In genomic region chr3:147252812-147253211, GRCm38 (mm10) we compare ENCODE assay signal across 19 mouse cellular contexts.
DNase-seq lines count a peak whose midpoint lies in the region; ATAC-seq lines count a peak whose summit lies in the region.
"Had no signal": no experiment of that assay in that cellular context is flagged by ENCODE, and none has a peak within 500 bp of the region (broad histone marks: within the 10 kb centered on the region; RNA-seq: fewer than 3 reads in every experiment).

No protein-coding gene starts in this region.

- ATAC-seq in hindbrain, embryonic 13.5 days (ENCODE audit: low FRiP score), result peak; percentile 31; the same call in 1 of the 2 replicates
- no peak for ATAC-seq in hindbrain, embryonic 11.5 days (ENCODE audit: low FRiP score)
- ATAC-seq in forebrain, embryonic 12.5 days (ENCODE audit: low FRiP score), result no peak
- peak; percentile 36; the same call in 1 of the 2 replicates for ATAC-seq in neural tube, embryonic 13.5 days (ENCODE audit: low read depth)
- ATAC-seq in monocyte, adult 5-6 weeks (replicated peaks; ENCODE audit: insufficient number of reproducible peaks, low FRiP score, low TSS enrichment, poor library complexity, severe bottlenecking), result no peak
- ATAC-seq: inflammation-experienced regulatory T-cells, adult 6 months had no signal

- no peak overlapping the region for H3K9ac ChIP-seq in hindbrain, embryonic 13.5 days
- H3K9ac ChIP-seq in hindbrain, embryonic 11.5 days (ENCODE audit: low read depth, low read length), result no peak overlapping the region
- H3K9ac ChIP-seq in forebrain, embryonic 12.5 days, result no peak overlapping the region
- no peak overlapping the region for H3K9ac ChIP-seq in neural tube, embryonic 13.5 days
- H3K9ac ChIP-seq: embryonic facial prominence, embryonic 13.5 days had no signal

- H3K4me2 ChIP-seq in hindbrain, embryonic 13.5 days, result no peak overlapping the region
- no peak overlapping the region for H3K4me2 ChIP-seq in hindbrain, embryonic 11.5 days (replicated peaks; ENCODE audit: low read depth, low read length)
- H3K4me2 ChIP-seq in forebrain, embryonic 12.5 days, result no peak overlapping the region
- no peak overlapping the region for H3K4me2 ChIP-seq in neural tube, embryonic 13.5 days
- H3K4me2 ChIP-seq: embryonic facial prominence, embryonic 13.5 days; midbrain, embryonic 11.5 days had no signal

- 63% methylated on average over 6 of the region's 6 CpGs for WGBS in hindbrain, embryonic 13.5 days
- 82% methylated on average over 6 of the region's 6 CpGs for WGBS in hindbrain, embryonic 11.5 days
- 74% methylated on average over 6 of the region's 6 CpGs for WGBS in forebrain, embryonic 12.5 days
- 42% methylated on average over 6 of the region's 6 CpGs for WGBS in neural tube, embryonic 13.5 days

- H3K36me3 ChIP-seq in hindbrain, embryonic 13.5 days, result no peaks in the 10 kb centered on the region
- no peaks in the 10 kb centered on the region for H3K36me3 ChIP-seq in hindbrain, embryonic 11.5 days (ENCODE audit: control insufficient read depth, insufficient read depth, low read length)
- H3K36me3 ChIP-seq in forebrain, embryonic 12.5 days (replicated peaks), result no peaks in the 10 kb centered on the region
- H3K36me3 ChIP-seq in neural tube, embryonic 13.5 days, result no peaks in the 10 kb centered on the region
- H3K36me3 ChIP-seq: embryonic facial prominence, embryonic 13.5 days had no signal

- H3K9me3 ChIP-seq in hindbrain, embryonic 13.5 days, result no peaks in the 10 kb centered on the region
- H3K9me3 ChIP-seq in hindbrain, embryonic 11.5 days (ENCODE audit: control insufficient read depth, low read length), result no peaks in the 10 kb centered on the region
- H3K9me3 ChIP-seq in forebrain, embryonic 12.5 days, result no peaks in the 10 kb centered on the region
- no peaks in the 10 kb centered on the region for H3K9me3 ChIP-seq in neural tube, embryonic 13.5 days
- H3K9me3 ChIP-seq: embryonic facial prominence, embryonic 13.5 days had no signal

- peaks cover 13% of the 10 kb centered on the region for H3K4me1 ChIP-seq in hindbrain, embryonic 13.5 days (replicated peaks)
- no peaks in the 10 kb centered on the region for H3K4me1 ChIP-seq in hindbrain, embryonic 11.5 days (replicated peaks; ENCODE audit: control insufficient read depth, insufficient read depth, low read length)
- H3K4me1 ChIP-seq in forebrain, embryonic 12.5 days, result peaks cover 12% of the 10 kb centered on the region
- peaks cover 37% of the 10 kb centered on the region for H3K4me1 ChIP-seq in neural tube, embryonic 13.5 days (replicated peaks)
- H3K4me1 ChIP-seq: embryonic facial prominence, embryonic 13.5 days had no signal

- no peak overlapping the region for H3K4me3 ChIP-seq in hindbrain, embryonic 13.5 days
- H3K4me3 ChIP-seq in hindbrain, embryonic 11.5 days (ENCODE audit: low read depth, low read length), result no peak overlapping the region
- no peak overlapping the region for H3K4me3 ChIP-seq in forebrain, embryonic 12.5 days (replicated peaks)
- H3K4me3 ChIP-seq in neural tube, embryonic 13.5 days, result no peak overlapping the region
- H3K4me3 ChIP-seq: embryonic facial prominence, embryonic 13.5 days; left cerebral cortex, adult 2 months had no signal

- peak overlapping the region; percentile 78; the same call in 1 of the 2 replicates for H3K27ac ChIP-seq in hindbrain, embryonic 13.5 days
- H3K27ac ChIP-seq in hindbrain, embryonic 11.5 days (ENCODE audit: low read depth, low read length), result no peak overlapping the region
- peak overlapping the region; percentile 73 for H3K27ac ChIP-seq in forebrain, embryonic 12.5 days
- H3K27ac ChIP-seq in neural tube, embryonic 13.5 days (replicated peaks), result peak overlapping the region; percentile 81
- H3K27ac ChIP-seq: embryonic facial prominence, embryonic 13.5 days; kidney, postnatal 0 days; left cerebral cortex, adult 2 months had no signal

- H3K27me3 ChIP-seq in hindbrain, embryonic 13.5 days, result no peaks in the 10 kb centered on the region
- H3K27me3 ChIP-seq in hindbrain, embryonic 11.5 days (ENCODE audit: control insufficient read depth, insufficient read depth, low read length), result no peaks in the 10 kb centered on the region
- no peaks in the 10 kb centered on the region for H3K27me3 ChIP-seq in forebrain, embryonic 12.5 days
- no peaks in the 10 kb centered on the region for H3K27me3 ChIP-seq in neural tube, embryonic 13.5 days
- H3K27me3 ChIP-seq: embryonic facial prominence, embryonic 13.5 days had no signal

- DNase-seq in hindbrain, embryonic 11.5 days (ENCODE audit: low spot score), result no peak
- peak; percentile 2 for DNase-seq in ZHBTc4 (ENCODE audit: low read depth, low spot score)
- no peak for DNase-seq in adrenal gland, adult 8-10 months
- no peak for DNase-seq in right cerebral cortex, postnatal 10 days (ENCODE audit: low spot score in 2 of 2)
- DNase-seq: adrenal gland, postnatal 25 days; cerebellum, postnatal 14 days; gastrocnemius, postnatal 10 days; heart, postnatal 10 days; lung, postnatal 14 days; thymus, postnatal 36 days had no signal

Comparison
In these comparisons a context has a peak if more than half of its experiments do, and no peak if none do; other contexts are left out.
1. ATAC-seq: peak in hindbrain, embryonic 13.5 days (single experiment) and neural tube, embryonic 13.5 days (single experiment); none in hindbrain, embryonic 11.5 days (single experiment), forebrain, embryonic 12.5 days (single experiment) and monocyte, adult 5-6 weeks (single experiment).